Mouse (Mus musculus) midbrain, embryonic 12.5 days (tissue): Measurements from ENCODE around the gene Cs. TPM values are rescaled to one million over a fixed set of nuclear protein-coding genes. Genes with fewer than 3 reads are reported as not detected.
A peak's percentile ranks its signal among the peaks of the same experiment; 100 is the strongest.
"Not testable (repeated sequence)": the region's sequence is repeated elsewhere in the genome, so short reads cannot be mapped to it uniquely, and the experiment has no call there.

Source experiments
- ATAC-seq: fragments of 200-750 bp; cut with Nextera tagmentation; 2 replicates; pipeline ENCODE4 v1.8.0; 2017; ENCODE audit warnings: low read depth, moderate TSS enrichment, moderate library complexity; ENCODE audit not compliant: low FRiP score
- H3K27ac ChIP-seq: fragments of 300-500 bp; sonication (generic); replicated peaks from 2 replicates; pipeline ENCODE4 v1.5.1; 2016; ENCODE audit warnings: mild to moderate bottlenecking
- H3K27me3 ChIP-seq: fragments of 300-500 bp; sonication (generic); 2 replicates; pipeline ENCODE4 v1.6.1; 2016; ENCODE audit warnings: mild to moderate bottlenecking
- H3K36me3 ChIP-seq: fragments of 300-500 bp; sonication (generic); 2 replicates; pipeline ENCODE4 v1.6.1; 2016
- H3K4me1 ChIP-seq: fragments of 300-500 bp; sonication (generic); 2 replicates; pipeline ENCODE4 v1.6.1; 2016
- H3K4me2 ChIP-seq: fragments of 300-500 bp; sonication (generic); replicated peaks from 2 replicates; pipeline ENCODE4 v1.6.1; 2016; ENCODE audit warnings: mild to moderate bottlenecking, moderate library complexity
- H3K4me3 ChIP-seq: fragments of 300-500 bp; sonication (generic); 2 replicates; pipeline ENCODE4 v1.5.1; 2016; ENCODE audit warnings: mild to moderate bottlenecking
- H3K9ac ChIP-seq: fragments of 300-500 bp; sonication (generic); replicated peaks from 2 replicates; pipeline ENCODE4 v1.6.1; 2016; ENCODE audit warnings: mild to moderate bottlenecking, moderate library complexity
- H3K9me3 ChIP-seq: fragments of 300-500 bp; sonication (generic); 2 replicates; pipeline ENCODE4 v1.6.1; 2016; ENCODE audit warnings: mild to moderate bottlenecking
- WGBS: fragments of 180-500 bp; shearing (Covaris S2); methylation state at CpG from one replicate; pipeline ENCODE4 v1.1.7; 2016; 5-methylcytosine and 5-hydroxymethylcytosine counted together
- polyA plus RNA-seq: library from polyadenylated mRNA; unstranded; fragments of >200 nt; fragmentation: Nextera tagmentation; extraction: Ambion mirVana; gene quantifications from 2 replicates; pipeline ENCODE4 v1.2.1, GENCODE M21; 2016

Gene Cs
- polyA plus RNA-seq, 1 experiment from 2014 or later = 209 TPM

GRCm38 (mm10) chr10:128310177-128310576 is 27.4 kb upstream of the Cs start:
- H3K4me1 ChIP-seq = no peaks in the 10 kb centered on the region
- peaks cover 68% of the 10 kb centered on the region for H3K36me3 ChIP-seq
- no peak for ATAC-seq
- H3K9ac ChIP-seq = no peak overlapping the region
- H3K27ac ChIP-seq = no peak overlapping the region
- 81% methylated on average over 11 of the region's 11 CpGs for WGBS
- H3K4me2 ChIP-seq = no peak overlapping the region
- H3K9me3 ChIP-seq = no peaks in the 10 kb centered on the region
- no peak overlapping the region for H3K4me3 ChIP-seq
- no peaks in the 10 kb centered on the region for H3K27me3 ChIP-seq

DNA sequence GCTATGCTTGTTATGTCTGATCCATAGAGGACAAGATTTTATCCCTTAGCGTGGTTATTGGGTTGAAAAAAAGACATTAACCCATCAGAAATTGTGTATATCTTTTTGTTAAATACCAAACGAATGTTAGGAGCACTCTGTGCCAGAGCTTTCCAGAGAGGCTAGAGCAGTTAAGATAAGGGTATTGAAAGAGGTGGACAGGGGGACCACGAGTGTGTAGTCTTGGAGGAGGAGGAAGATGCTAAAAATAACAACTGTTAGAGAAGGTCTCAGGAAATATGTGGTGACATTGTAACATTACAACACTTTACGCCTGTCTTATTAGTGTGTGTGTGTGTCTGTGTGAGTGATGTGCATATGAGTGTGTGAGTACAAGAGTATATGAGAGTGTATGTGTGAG is 26.6 kb upstream of the Cs start:
- no peak for ATAC-seq
- peaks cover 74% of the 10 kb centered on the region for H3K36me3 ChIP-seq

GRCm38 (mm10) chr10:128315578-128315977 is 22.0 kb upstream of the Cs start:
- no peaks in the 10 kb centered on the region for H3K27me3 ChIP-seq
- WGBS = 94% methylated on average over 8 of the region's 8 CpGs
- no peak for ATAC-seq
- H3K4me3 ChIP-seq = no peak overlapping the region
- H3K9ac ChIP-seq = no peak overlapping the region
- H3K27ac ChIP-seq = no peak overlapping the region
- H3K4me2 ChIP-seq = no peak overlapping the region
- H3K4me1 ChIP-seq = no peaks in the 10 kb centered on the region
- peaks cover 91% of the 10 kb centered on the region for H3K36me3 ChIP-seq
- H3K9me3 ChIP-seq = no peaks in the 10 kb centered on the region

More for the DNA sequence above, 26.6 kb upstream of the Cs start:
- Histone ChIP-seq H3K4me1 (no peaks in the 10 kb centered on the region), H3K9me3 (no peaks in the 10 kb centered on the region), H3K4me3 (no peak overlapping the region), H3K9ac (no peak overlapping the region), H3K27ac (no peak overlapping the region), H3K27me3 (no peaks in the 10 kb centered on the region), H3K4me2 (no peak overlapping the region)
- 84% methylated on average over 4 of the region's 4 CpGs for WGBS

- 57% methylated on average over 12 of the region's 12 CpGs for WGBS
- 0 out of 2 replicates have a peak, but pooled peaks have one; percentile 5 for ATAC-seq
- no peaks in the 10 kb centered on the region for H3K9me3 ChIP-seq
- peaks cover 19% of the 10 kb centered on the region for H3K4me1 ChIP-seq
- peaks cover 57% of the 10 kb centered on the region for H3K36me3 ChIP-seq
- H3K27ac ChIP-seq = 0 out of 2 replicates have a peak overlapping the region, but pooled peaks have one; percentile 54
- peak overlapping the region; percentile 88; the same call in 1 of the 2 replicates for H3K4me3 ChIP-seq
- peak overlapping the region; percentile 86 for H3K4me2 ChIP-seq
- H3K27me3 ChIP-seq = no peaks in the 10 kb centered on the region
- H3K9ac ChIP-seq = peak overlapping the region; percentile 96
These were observed 15.9 kb upstream of the Cs start for GRCm38 (mm10) chr10:128321641-128322040.

DNA sequence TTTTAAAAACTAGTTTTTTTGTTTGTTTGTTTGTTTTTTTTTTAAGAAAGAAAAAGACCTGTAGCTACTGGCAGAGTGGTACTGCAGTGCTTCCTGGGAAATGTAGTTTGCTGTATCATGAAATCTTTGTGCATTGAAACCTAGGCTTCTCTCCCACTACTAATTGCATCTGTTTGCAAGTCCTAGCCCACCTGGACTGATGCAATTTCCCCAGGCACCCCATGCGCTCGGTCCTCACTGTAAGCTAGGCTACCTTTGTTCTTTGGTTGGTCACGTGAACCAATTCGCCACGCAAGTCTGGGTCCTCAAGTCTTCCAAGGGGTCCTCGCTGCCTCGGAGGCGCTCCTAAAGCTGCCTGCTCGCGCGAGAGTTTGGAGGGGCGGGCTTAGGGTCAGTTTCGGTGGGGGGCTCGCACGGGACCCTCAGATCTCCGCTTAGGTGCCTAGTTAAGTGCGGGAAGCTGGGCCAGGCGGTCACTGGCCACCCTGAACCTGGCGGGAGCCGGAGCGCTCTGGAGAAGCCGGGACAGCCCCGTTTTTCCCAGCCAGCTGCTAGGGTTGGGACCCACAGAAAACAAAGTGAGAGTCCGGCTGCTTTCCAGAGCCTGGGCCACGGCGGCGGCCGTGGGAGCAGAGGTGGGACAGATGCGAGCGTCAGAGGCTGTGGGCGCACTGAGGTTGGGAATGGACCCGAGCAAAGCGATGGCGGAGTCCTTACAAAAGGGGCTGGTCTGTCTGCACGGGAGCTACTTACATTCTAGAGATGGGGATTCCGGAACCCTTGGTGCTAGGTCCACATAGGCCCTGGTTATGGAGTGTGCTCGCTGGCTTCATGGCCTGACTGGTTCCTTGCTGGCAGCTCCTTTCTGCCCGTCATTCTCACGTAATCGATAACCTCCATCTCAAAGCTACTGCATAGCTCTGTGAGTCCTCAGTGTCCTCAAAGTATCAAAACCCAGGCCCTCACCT is 15.1 kb upstream of the Cs start, which contains the start of gene Cnpy2:
Gene Cnpy2, plus strand, starts transcription at position 319 of the 968 bp plus-strand sequence.
- H3K9me3 ChIP-seq = no peaks in the 10 kb centered on the region
- H3K27ac ChIP-seq = peak within 1 kb of the TSS; percentile 94
- H3K27me3 ChIP-seq = no peaks in the 10 kb centered on the region
- H3K4me2 ChIP-seq = peak within 1 kb of the TSS; percentile 86
- H3K36me3 ChIP-seq = peaks cover 59% of the 10 kb centered on the region
- peak within 1 kb of the TSS; percentile 96 for H3K9ac ChIP-seq
- ATAC-seq = peak; percentile 97
- peaks cover 19% of the 10 kb centered on the region for H3K4me1 ChIP-seq
- under 1% methylated on average over 40 of the region's 40 CpGs for whole genome bisulfite sequencing
- H3K4me3 ChIP-seq = peak within 1 kb of the TSS; percentile 88

GRCm38 (mm10) chr10:128323516-128323915 is 14.0 kb upstream of the Cs start:
- Histone ChIP-seq H3K4me2 (peak overlapping the region; percentile 86), H3K27me3 (no peaks in the 10 kb centered on the region), H3K27ac (0 out of 2 replicates have a peak overlapping the region, but pooled peaks have one; percentile 94), H3K4me1 (peaks cover 19% of the 10 kb centered on the region), H3K9me3 (no peaks in the 10 kb centered on the region), H3K36me3 (peaks cover 57% of the 10 kb centered on the region), H3K9ac (peak overlapping the region; percentile 96), H3K4me3 (peak overlapping the region; percentile 88)
- WGBS = 85% methylated on average over 8 of the region's 8 CpGs
- ATAC-seq = no peak

GRCm38 (mm10) chr10:128326825-128327224 is 10.7 kb upstream of the Cs start:
- no peak for ATAC-seq
- Histone ChIP-seq H3K27me3 (no peaks in the 10 kb centered on the region), H3K9me3 (no peaks in the 10 kb centered on the region), H3K9ac (no peak overlapping the region), H3K4me1 (peaks cover 15% of the 10 kb centered on the region), H3K27ac (no peak overlapping the region), H3K4me2 (no peak overlapping the region), H3K4me3 (no peak overlapping the region), H3K36me3 (peaks cover 41% of the 10 kb centered on the region)
- WGBS = 94% methylated on average over 8 of the region's 8 CpGs

DNA sequence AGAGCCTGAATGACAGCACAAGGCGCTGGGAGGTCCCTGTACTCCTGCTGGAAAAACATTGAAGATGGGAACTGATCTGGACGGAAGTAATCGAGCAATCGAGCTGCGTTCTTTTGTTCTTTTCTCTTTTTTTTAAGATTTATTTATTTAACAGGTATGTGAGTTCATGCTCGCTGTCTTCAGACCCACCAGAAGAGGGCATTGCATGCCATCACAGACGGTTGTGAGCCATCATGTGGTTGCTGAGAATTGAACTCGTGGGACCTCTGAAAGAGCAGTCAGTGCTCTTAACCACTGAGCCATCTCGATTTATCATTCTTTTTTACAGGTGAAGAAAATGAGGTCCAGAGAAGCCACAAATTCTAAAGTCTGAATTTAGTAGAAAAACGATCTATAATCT is 9.9 kb upstream of the Cs start:
- Histone ChIP-seq H3K9me3 (no peaks in the 10 kb centered on the region), H3K27ac (no peak overlapping the region), H3K4me1 (peaks cover 15% of the 10 kb centered on the region), H3K4me2 (no peak overlapping the region), H3K27me3 (no peaks in the 10 kb centered on the region), H3K4me3 (no peak overlapping the region), H3K36me3 (peaks cover 41% of the 10 kb centered on the region), H3K9ac (no peak overlapping the region)
- no peak for ATAC-seq
- 92% methylated on average over 10 of the region's 10 CpGs for WGBS

GRCm38 (mm10) chr10:128332358-128333249 is 4.9 kb upstream of the Cs start:
- H3K4me1 ChIP-seq, H3K9me3 ChIP-seq, H3K4me3 ChIP-seq, H3K4me2 ChIP-seq, ATAC-seq, H3K27ac ChIP-seq, H3K9ac ChIP-seq, H3K27me3 ChIP-seq: not testable (repeated sequence)
- 79% methylated on average over 6 of the region's 6 CpGs for WGBS
- H3K36me3 ChIP-seq = peaks cover 16% of the 10 kb centered on the region

DNA sequence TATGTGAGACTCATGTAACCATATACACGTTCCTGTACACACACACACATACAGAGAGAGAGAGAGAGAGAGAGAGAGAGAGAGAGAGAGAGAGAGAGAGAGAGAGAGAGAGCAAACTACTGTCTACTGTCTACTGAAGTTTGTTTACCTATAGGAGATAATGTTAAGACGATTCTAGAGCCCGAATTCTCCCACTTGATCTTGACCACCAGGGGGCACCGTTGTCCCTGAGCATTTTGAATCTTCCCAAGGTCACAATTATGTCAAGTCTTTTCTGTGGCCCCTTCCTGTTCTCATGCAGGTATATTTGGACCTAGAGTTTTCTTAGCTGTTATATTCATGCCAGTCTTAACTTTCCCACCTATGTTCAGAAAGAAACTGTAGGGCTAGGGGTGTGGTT is 2.0 kb upstream of the Cs start:
- Histone ChIP-seq H3K4me1 (peaks cover 19% of the 10 kb centered on the region), H3K27me3 (no peaks in the 10 kb centered on the region), H3K4me2 (no peak overlapping the region), H3K9ac (no peak overlapping the region), H3K27ac (no peak overlapping the region), H3K36me3 (no peaks in the 10 kb centered on the region), H3K9me3 (no peaks in the 10 kb centered on the region), H3K4me3 (no peak overlapping the region)
- no peak for ATAC-seq
- WGBS = 3% methylated on average over 4 of the region's 4 CpGs

GRCm38 (mm10) chr10:128336195-128336594 is 1.3 kb upstream of the Cs start:
- Histone ChIP-seq H3K4me3 (no peak overlapping the region), H3K4me1 (peaks cover 19% of the 10 kb centered on the region), H3K36me3 (peaks cover 3% of the 10 kb centered on the region), H3K4me2 (no peak overlapping the region), H3K9me3 (no peaks in the 10 kb centered on the region), H3K27me3 (no peaks in the 10 kb centered on the region), H3K9ac (no peak overlapping the region), H3K27ac (no peak overlapping the region)
- 97% methylated on average over 3 of the region's 3 CpGs for WGBS
- no peak for ATAC-seq
